Mouse (Mus musculus): ENCODE measurements around the gene Klc1.

DNA sequence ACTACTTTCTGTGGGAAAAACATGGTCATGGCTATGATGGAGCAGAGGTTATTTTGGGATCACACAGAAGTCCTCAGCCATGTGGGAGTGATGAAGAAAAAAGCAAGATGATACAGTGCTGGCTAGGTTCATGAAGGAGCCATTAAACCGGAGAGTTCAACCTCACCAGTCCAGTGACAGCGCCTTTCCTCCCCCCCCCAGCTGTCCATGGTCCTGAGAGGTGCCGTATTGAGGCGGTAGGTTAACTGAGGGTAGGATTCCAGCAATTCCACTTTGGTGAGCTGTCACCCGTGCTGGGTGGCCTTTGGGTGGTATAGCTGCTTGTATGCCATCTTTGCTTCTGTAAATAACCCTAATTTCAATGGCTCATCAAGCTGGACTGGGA lies 2.0 kb upstream of the Klc1 start:
- TF ChIP-seq CTCF (IDR thresholded peaks at IDR 0.05; ENCODE audit: low read depth, low read length) (no peak), POLR2A (IDR thresholded peaks at IDR 0.05; ENCODE audit: extremely low read depth, insufficient read depth, low read length) (no peak)

Measured in liver, adult 2 months (tissue).